20 mouse cellular contexts compared by ENCODE assay signal in genomic region chr5:150816775-150817174, GRCm38 (mm10).
"Had no signal": no experiment of that assay in that cellular context is flagged by ENCODE, and none has a peak within 500 bp of the region (broad histone marks: within the 10 kb centered on the region; RNA-seq: fewer than 3 reads in every experiment).

No protein-coding gene starts in this region.

- H3K9me3 ChIP-seq: liver, embryonic 13.5 days; megakaryocyte, embryonic 14.5 days; midbrain, embryonic 10.5 days; midbrain, embryonic 15.5 days; neural tube, embryonic 12.5 days; neural tube, embryonic 15.5 days had no signal

- H3K36me3 ChIP-seq: liver, embryonic 13.5 days; midbrain, embryonic 10.5 days; midbrain, embryonic 15.5 days; neural tube, embryonic 12.5 days; neural tube, embryonic 15.5 days had no signal

- H3K9ac ChIP-seq: liver, embryonic 13.5 days; midbrain, embryonic 15.5 days; neural tube, embryonic 12.5 days; neural tube, embryonic 15.5 days had no signal

- H3K4me1 ChIP-seq: liver, embryonic 13.5 days; midbrain, embryonic 15.5 days had no signal

- DNase-seq: kidney, adult 8-10 months; kidney, postnatal 25 days; layer of hippocampus, adult 9-11 months; liver, embryonic 13.5 days; lung, adult 2 months; lung, postnatal 14 days; right cerebral cortex, adult 18-20 months; right cerebral cortex, postnatal 14 days; right cerebral cortex, postnatal 4 days; thymus, adult 2 months; thymus, postnatal 14 days had no signal

- H3K4me3 ChIP-seq: layer of hippocampus, adult 2 months; liver, embryonic 13.5 days; megakaryocyte, embryonic 14.5 days; midbrain, embryonic 10.5 days; midbrain, embryonic 15.5 days; neural tube, embryonic 12.5 days; neural tube, embryonic 15.5 days had no signal

- H3K27ac ChIP-seq: kidney, postnatal 0 days; liver, embryonic 13.5 days; macrophage; midbrain, embryonic 10.5 days; midbrain, embryonic 15.5 days; neural tube, embryonic 12.5 days; neural tube, embryonic 15.5 days; stomach, postnatal 0 days had no signal

- H3K27me3 ChIP-seq: liver, embryonic 13.5 days; megakaryocyte, embryonic 14.5 days; midbrain, embryonic 15.5 days; neural tube, embryonic 12.5 days; neural tube, embryonic 15.5 days had no signal
